Mouse (Mus musculus) spleen, adult 12 weeks (tissue): ENCODE data around the gene Gm4952.

Experiments used
- DNase-seq: peaks from one replicate; pipeline ENCODE4 v3.0.0; 2022; ENCODE audit warnings: low spot score

The Gm4952 gene

DNA sequence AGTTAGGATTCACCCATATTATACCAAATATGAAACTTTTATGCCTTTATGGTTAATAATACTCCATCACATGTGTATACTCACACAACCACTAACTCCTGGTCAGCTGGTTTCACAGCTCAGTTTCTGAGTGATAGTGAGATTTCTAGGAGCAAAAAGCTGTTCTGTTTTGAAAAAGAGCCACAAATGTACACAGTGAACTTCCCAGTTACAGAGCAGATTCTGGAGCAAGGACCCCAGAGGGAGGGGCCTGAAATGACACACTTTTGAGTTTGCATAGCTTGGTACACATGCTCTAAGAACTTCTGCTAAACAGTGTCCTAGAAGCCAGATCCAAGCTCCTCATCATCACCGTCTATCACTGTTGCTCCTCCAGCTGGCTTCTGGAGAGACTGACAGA is at the start of gene Gm4952:
Gene Gm4952, plus strand, starts transcription at position 301 of the 400 bp plus-strand sequence.
- no peak for DNase-seq

DNA sequence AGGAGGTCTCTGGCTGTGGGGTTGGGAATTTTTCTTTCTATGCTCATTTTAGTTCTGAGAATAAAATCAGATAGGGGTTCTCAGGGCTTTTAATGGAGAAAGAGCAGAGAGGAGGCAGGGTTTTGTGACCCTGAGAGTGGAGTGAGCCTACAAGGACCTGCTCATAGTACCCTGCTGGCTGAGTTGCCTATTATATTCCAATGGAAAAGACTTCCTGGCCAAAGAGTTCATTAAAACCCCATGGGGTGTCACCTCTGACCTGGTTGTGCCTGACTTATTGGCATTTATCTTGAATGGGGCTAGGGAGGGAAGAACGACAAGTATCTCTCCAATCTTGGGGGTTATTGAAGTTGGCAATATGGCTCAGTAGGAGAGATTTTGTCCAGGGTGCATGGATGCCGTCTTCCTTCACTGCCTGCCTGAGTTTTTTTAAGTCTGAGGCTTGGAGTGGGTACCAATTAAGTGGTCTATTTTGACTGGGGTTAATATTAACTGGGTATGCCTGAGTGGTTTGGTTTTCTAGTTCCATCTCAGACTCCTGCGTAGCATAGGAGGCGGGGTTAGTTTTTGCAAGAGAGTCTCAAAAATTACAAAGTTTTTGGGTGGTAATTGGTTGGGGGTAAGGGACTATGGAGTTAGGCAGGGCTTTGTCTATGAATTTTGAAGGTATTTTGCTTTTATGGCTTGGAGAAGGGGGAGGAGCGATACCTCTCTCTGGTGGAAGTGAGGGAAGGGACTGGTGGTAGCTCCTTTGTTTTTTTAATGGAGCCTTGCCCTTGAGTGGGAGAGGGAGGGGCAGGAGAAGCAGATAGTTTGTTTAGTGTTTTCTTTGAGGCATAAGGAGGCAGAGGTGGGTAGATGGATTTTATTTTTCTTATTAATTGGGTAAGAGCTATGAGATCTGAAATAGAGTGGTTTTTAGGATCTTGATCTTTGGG is 49.5 kb upstream of the Gm4952 start:
- no peak for DNase-seq

DNA sequence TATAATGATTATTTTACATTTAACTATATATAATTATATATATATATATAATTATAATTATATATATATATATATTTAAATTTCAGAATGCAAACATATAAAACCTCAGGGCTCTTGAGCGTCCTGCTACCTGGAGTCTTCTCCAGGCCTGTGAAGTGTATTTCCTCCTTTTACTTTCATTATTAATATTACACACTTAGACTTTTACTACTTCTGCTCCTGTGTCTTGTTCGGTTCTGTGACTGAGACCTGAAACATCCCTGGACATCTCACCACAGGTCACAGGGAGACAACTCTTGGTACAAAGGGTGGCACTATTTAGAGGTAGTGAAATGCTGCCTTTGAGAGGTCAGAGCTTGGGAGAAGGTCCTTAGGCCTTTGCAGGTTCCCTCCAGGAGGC is 43.5 kb upstream of the Gm4952 start:
- DNase-seq: no peak

DNA sequence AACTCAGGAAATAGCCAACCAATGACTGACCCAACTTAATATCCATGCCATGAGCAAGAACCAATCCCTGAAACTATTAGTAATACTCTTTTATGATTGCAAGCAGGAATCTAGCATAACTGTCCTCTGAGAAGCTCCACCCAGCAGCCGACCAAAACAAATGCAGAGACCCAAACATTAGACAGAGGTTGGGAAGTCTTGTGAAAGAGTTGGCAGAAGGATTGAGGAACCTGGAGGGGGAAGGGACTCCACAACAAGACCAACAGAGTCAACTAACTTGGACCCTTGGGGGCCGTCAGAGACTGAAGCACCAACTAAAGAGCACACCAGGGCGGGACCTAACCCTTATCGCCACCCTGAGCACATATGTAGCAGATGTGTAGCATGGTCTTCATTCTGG is 41.6 kb upstream of the Gm4952 start:
- DNase-seq: no peak

DNA sequence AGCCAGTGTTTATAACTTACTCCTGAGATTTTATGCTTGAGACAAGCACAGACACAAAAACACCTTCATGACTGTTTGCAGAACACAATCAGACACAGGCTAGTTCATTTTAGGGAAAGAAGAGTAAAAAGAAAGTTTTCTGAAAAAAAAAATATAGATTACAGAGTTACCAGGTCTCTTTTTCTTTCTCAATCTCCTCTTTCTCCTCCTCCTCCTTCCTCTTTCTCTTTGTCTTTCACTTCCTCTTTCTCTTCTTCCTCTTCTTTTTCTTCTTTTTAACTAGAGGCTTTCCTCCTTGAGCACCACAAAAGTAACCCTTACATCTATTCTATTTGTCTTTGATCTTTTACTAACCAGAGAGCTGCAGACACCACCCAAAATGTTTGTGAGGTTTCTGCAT is 35.6 kb upstream of the Gm4952 start:
- DNase-seq: no peak

DNA sequence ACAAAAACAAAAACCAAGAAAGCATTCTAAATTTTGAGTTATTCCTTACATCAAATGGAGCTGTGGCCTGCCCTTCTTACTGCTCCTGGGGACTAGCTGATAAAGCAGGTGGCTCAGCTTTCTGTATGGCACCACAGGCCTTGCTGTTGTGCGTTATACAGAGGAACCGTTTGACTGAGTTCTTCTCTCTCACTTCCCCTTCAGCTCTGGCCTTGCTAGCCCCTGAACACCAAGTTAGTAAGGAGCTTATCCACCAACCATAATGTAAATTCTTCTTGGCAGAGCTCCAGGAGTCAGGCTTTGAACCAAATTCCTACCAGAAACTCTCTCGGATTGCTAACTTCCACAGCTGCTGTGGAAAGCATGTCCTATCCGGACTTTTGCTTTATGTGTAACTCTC is 32.8 kb upstream of the Gm4952 start:
- DNase-seq: no peak

DNA sequence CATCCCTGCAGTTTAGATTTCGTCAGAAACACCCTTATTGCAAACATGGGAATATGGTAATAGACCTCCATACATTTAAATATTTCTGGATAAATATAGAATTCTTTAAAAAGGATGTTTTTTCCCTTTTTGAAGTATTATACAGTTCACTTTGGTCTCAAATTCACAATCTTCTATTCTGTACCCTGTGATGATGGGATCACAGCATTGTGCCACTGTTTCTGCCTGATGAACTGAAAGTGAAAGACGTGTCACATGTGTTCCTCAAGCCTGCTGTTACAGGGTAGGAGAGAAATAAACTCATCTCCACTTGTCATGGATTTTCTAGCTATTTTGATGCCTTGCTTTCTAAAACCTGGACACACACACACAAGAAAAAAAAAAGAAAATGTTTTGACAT is 28.9 kb upstream of the Gm4952 start:
- DNase-seq: no peak

DNA sequence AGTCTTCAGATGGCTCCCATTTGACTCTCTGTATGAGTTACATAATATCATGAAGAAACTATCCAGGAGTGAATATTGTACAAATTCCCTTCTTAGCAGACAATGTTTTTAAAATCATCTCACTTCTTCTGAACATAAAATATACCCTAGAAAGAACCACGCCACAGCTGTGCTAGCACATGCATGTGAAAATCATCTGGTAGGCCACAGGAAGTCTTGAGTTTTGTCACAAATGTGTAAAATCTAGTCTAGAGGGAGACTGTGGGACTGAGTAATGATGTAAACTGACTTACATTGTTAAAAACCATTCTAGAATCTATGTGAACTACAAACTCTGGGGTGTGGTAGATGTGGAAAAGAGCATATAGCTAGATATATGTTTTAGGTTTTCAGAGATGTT is 28.1 kb upstream of the Gm4952 start:
- DNase-seq: no peak

DNA sequence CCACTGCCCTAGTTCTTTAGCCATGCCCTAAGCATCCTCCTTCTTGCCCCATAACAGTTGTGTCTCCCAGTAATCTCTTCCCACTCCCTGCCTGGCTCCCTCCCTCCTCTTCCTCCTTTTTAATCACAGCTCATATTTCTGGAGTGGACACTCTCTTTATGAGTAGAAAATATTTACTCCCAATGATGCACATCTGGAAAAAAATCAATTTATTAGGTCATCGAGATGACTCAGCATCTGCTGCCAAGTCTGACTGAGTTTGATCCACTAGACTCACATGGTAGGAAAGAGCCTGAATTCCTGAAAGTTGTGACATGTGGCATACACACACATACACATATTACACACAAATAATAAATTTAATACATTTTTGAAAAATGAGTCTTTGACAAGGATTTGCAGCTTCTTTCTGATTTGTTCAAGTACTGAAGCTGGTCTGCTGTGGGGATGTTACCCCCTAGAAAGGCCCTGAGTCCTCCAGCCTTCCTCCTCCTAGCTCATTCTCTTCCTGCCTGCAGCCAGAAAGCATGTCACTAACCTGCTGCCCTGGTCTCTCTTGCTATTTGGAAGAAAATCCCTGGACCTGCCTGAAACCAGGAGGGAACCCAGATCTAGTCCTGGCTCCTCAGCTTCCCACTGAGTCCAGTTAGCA is 27.0 kb upstream of the Gm4952 start:
- DNase-seq: no peak

DNA sequence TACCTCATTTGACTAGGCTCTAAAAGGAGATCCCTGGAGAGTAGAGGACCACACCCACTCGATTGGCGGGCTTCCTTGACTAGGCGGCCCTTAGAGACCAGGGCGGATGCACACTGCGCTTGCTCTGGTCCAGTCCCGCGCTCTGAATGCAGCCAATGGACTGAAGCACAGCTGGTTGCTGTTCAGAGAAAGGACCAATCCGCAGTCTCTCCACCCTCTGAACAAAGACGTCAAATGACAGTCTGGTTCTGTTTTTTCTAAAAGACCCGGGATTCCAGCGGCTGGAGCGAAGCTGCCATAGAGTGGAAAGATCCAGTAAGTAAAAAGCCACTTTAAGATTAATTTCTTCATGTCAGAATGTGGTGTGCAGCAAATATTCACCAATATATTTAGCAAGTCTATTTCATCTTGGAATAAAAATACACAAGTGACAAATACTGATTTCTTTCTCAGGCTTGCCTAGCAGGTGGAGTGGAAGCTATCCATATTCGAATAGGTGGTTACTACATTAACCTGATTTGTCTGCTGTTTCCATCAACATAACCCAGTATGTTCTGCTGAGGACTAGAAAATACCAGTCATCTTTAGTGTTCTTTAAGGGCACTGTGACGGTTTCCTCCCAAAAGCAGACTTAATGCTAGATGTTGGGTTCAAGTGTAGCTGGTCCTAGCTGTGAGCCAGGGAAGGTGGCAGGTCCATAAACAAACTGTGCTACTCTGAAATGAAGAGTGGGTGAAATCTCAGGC is 26.3 kb upstream of the Gm4952 start:
- peak; percentile 83 for DNase-seq

DNA sequence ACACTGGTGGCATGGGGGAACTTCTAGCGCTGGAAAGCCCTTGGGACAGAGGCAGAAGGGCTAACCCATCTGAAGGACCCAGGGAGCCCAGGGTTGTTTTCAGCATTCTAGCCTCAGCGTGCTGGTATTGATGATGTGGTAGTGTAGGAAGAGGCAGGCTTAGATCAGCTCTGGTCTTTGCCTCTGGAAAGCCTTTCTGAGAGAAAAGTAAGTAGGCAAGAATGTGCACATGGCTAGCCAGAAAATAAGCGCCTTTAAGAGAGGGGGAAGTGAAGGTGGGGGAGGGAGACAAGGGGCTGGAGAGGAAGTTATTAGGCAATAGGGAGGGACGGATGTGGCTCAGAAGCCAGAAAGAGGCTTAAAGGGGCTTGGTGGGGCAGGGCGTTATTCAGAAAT is 25.8 kb upstream of the Gm4952 start:
- DNase-seq: no peak

DNA sequence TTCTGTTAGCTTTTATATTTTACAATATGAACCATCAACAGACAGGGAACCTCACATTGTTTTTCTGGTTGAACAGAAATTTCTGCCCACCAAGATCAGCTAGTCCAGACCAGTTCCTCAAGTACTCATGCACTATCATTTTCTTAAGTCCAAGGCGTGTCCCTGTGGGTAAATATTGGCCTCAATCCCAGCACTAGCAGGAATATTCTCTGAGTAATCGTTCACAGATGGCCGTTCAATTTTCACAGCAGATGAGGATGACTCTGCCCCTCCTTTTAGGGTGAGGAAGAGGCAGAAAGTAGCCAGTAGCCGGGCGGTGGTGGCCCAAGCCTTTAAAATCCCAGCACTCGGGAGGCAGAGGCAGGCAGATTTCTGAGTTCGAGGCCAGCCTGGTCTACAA is 24.7 kb upstream of the Gm4952 start:
- DNase-seq: no peak

DNA sequence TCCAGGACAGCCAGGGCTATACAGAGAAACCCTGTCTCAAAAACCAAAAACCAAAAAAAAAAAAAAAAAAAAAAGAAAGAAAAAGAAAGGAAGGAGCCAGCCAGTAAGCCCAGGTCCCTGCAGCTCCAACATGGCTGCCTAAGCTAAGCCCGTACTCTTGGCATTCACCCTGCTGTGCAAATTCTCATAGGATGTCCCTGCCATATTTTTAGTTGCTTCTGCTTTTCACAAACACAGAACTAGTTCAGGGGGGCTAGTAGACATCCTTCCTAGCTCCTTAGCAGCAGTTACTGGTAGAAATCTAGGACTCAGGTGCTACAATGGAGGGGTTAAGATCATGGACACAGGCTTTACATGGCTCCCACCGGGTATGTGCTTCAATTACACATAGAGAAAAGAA is 24.3 kb upstream of the Gm4952 start:
- no peak for DNase-seq

DNA sequence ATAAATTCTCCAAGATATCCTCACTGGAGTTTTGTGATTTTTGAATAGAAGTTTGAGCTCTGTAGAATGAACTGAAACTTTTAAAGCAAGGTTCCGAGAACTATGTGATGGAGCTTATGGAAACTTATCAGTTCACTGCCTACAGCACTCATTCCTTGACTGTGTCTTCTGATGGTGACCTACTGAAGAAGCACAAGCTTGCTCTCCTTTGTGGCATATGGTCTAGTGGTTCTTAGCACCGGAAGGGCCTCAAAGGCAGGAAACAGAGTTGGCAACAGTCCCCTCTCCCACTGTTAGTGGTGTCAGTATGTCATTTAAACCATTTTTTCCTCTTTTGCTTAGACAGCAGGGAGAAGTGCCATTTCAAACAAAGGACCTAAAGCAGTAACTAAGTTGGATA is 23.1 kb upstream of the Gm4952 start:
- no peak for DNase-seq

DNA sequence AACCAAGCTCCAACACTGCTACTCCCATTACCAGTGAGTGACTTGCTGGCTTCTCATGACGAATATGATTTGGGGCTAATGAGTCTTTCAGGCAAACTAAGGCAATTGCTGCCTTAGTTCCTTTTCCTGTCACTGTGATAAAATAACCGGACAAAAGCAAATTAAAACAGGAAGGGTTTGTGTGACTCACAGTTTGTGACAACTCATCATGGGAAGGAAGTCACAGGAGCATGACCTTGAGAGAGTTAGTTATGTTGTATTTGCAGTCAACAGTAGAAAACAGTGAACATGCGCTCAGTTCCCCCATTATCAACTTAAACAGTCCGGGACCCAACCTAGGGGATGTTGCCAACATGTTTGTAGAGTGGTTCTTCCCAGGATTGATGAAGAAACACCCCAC is 14.5 kb upstream of the Gm4952 start:
- no peak for DNase-seq

DNA sequence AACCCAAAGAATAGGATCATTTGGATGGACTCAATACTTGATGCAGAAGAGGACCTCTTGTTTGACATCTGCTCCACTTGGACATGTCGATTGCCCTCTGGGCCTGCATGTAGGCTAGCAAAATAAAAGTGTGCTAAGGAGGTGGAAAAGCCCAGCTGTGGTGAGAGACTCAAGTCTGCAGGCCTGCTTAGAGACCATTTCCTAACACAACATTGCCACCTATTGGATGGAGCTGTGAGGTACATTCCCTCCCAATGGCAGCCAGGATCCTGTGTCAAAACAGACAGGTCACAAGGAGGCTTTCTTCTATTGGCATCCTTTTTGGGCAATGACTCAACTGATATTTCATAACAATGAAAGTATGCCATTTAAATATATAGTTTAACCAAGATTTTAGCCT is 7.9 kb upstream of the Gm4952 start:
- no peak for DNase-seq

DNA sequence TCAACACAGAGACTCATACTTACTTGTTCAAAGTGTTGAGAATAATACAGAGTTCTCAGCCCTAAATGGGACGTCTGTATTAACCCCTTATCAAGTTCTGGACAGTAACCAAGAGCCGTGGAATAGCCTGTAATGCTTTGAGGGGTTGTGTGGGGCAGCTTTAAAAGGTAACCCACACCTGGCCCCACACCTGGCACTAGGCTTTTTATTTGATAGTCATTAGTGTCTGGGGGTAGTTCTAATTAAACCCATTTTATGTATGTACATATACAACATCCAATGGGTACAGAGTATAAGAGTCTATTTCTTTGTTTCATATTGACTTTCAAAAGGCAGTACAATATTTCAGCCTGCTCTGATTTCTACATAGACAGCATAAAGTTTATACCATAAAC is 4.6 kb upstream of the Gm4952 start:
- DNase-seq: no peak

DNA sequence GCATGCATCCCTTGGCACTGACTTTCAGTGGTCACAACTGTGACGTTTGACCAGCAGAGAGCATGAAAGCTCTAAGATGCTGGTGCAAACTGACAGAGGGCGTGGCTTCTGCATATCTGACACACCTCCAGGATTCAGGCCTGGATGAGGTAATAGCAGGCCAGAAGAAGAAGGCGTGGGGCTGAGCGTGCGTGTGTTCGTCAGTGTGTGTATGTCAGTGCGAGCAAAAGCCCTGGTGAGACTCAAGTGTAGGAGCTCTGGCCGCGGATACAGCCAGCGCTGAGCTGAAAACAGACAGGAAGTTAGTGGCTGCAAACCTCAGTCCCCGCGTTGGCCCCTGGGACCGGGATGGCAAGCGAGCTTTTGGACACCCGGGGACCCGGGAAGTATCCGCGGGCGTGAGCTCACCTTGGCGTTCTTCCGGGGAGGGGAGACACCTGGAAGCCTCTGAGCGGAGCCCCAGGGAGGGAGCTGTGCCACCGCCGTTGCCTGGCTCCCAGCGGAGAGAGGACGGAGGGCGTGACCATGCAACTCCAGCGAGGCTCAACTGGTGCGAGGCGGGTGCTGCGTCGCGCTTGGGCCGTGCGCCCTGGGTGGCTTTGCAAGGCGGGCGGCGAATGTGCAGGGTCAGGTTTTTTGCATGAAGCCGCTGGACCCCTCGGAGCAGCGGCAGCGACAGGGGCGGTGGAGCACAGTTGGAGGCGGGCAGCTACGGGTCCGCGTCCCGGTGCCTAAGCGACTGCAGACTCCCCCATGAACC is 4.1 kb upstream of the Gm4952 start:
- DNase-seq: no peak

DNA sequence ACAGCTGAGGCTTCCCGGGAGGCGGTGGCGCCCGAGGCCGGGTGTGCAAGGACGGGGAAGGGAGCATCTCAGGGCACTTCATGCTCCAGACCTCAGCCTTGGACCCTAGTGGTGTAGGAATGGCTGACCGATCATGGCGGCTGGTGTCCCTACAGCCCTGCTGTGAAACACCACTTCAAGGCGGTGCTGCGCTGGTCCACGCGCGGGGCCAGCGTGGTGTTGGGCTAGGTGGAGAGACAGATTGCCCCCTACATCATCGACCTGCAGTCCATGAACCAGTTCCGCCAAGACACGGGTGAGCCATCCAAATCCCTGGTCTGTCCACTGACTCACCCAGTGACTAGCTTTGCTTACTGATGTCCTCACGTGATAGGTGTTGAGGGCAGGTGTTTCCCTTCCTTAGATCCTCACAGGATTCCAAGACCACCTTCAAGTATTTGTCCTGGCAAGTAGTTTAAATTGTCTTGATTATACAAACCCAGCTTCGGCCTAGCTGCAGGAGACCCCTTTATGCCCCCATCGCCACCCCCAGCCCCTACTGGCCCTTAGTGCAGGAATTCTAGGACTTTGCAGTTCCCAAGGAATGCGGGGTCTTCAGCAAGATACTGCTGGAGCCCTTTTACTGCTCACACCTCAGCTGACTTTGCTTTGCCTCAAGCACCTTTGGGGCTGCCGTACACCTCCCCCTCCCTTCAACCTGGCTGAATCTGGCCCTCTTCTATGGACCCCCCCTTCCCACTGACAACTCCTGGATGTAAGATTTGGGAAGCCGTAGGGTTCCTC is 3.3 kb upstream of the Gm4952 start:
- DNase-seq: no peak

DNA sequence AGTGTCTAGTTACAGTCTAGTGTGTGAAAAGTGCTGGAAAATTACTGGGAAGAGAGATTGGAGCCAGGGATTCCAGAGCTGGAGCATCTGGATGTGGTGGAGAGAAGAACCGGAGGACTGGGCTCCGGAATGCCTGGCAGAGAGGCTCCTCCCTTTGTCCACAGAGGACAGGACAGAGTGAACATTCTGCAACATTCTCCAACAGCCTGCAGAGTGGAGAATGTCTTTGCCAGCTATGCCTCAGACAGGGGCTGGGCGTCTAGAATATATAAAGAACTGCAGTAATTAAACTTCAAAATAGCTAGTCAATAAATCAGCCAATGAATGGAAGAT is 2.7 kb upstream of the Gm4952 start:
- no peak for DNase-seq

DNA sequence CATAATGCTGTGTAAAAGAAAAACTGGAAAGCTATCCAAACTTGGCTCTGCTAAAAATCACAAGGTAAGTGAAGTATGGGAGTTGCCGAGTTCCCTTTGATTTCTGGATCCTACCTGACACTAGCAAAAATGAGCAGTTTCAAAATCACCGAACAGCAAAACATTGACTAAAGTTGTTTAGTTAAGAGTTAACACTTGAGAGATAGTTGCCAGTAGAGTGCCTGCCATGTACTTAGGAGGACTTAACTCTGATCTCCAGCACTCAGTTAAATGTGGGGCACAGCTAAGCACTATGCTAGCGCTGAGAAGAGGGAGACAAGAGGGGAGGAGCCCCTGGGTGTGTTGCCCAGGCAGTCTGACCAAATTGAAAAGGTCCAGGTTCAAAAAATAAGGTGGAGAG is 1.1 kb upstream of the Gm4952 start:
- no peak for DNase-seq
